Mouse (Mus musculus) limb, embryonic 15.5 days (tissue): Measurements from ENCODE around the gene Irf2bpl. TPM values are rescaled to one million over a fixed set of nuclear protein-coding genes. Genes with fewer than 3 reads are reported as not detected.

Experiments
- ATAC-seq: fragments of 200-750 bp; cut with Nextera tagmentation; 2 replicates; pipeline ENCODE4 v1.8.0; 2017; ENCODE audit warnings: low read depth, moderate TSS enrichment; ENCODE audit not compliant: insufficient number of reproducible peaks, low FRiP score, low TSS enrichment
- H3K27ac ChIP-seq: fragments of 300-500 bp; sonication (generic); 2 replicates; pipeline ENCODE4 v1.5.1; 2015; ENCODE audit warnings: moderate library complexity, mild to moderate bottlenecking, inconsistent platforms
- H3K27me3 ChIP-seq: fragments of 300-500 bp; sonication (generic); 2 replicates; pipeline ENCODE4 v1.6.1; 2015; ENCODE audit warnings: inconsistent platforms
- H3K36me3 ChIP-seq: fragments of 300-500 bp; sonication (generic); 2 replicates; pipeline ENCODE4 v1.6.1; 2015; ENCODE audit warnings: inconsistent platforms
- H3K4me1 ChIP-seq: fragments of 300-500 bp; sonication (generic); 2 replicates; pipeline ENCODE4 v1.6.1; 2015; ENCODE audit warnings: inconsistent platforms
- H3K4me2 ChIP-seq: fragments of 300-500 bp; sonication (generic); 2 replicates; pipeline ENCODE4 v1.6.1; 2015; ENCODE audit warnings: mild to moderate bottlenecking, inconsistent platforms
- H3K4me3 ChIP-seq: fragments of 300-500 bp; sonication (generic); 2 replicates; pipeline ENCODE4 v1.5.1; 2015; ENCODE audit warnings: mild to moderate bottlenecking, inconsistent platforms
- H3K9ac ChIP-seq: fragments of 300-500 bp; sonication (generic); 2 replicates; pipeline ENCODE4 v1.6.1; 2015; ENCODE audit warnings: inconsistent platforms
- H3K9me3 ChIP-seq: fragments of 300-500 bp; sonication (generic); 2 replicates; pipeline ENCODE4 v1.6.1; 2016; ENCODE audit warnings: inconsistent platforms
- WGBS: fragments of 180-500 bp; shearing (Covaris S2); methylation state at CpG from one replicate; pipeline ENCODE4 v1.1.7; 2015; 5-methylcytosine and 5-hydroxymethylcytosine counted together
- polyA plus RNA-seq: library from polyadenylated mRNA; unstranded; fragments of >200 nt; fragmentation: Nextera tagmentation; extraction: Ambion mirVana; gene quantifications from 2 replicates; pipeline ENCODE4 v1.2.1, GENCODE M21; 2015

Gene Irf2bpl
- 36.0 and 38.5 TPM in 2 replicates for polyA plus RNA-seq

GRCm38 (mm10) chr12:86884197-86885058 is at the start of gene Irf2bpl:
TSS of gene Irf2bpl (minus strand) at chr12:86884798.
- peak; percentile 87 for ATAC-seq
- H3K36me3 ChIP-seq, result 0 out of 2 replicates have a peak, but pooled peaks cover 2% of the 10 kb centered on the region
- no peaks in the 10 kb centered on the region for H3K9me3 ChIP-seq
- H3K4me1 ChIP-seq, result peaks cover 63% of the 10 kb centered on the region
- peak within 1 kb of the TSS; percentile 78 for H3K9ac ChIP-seq
- peak within 1 kb of the TSS; percentile 99 for H3K27ac ChIP-seq
- H3K4me3 ChIP-seq, result peak within 1 kb of the TSS; percentile 65
- H3K4me2 ChIP-seq, result peak within 1 kb of the TSS; percentile 77
- H3K27me3 ChIP-seq, result no peaks in the 10 kb centered on the region
- under 1% methylated on average over 61 of the region's 82 CpGs for WGBS

GRCm38 (mm10) chr12:86932575-86932952 is 48.0 kb upstream of the Irf2bpl start:
- ATAC-seq, result no peak

GRCm38 (mm10) chr12:86931919-86932574 is 47.4 kb upstream of the Irf2bpl start:
- no peak overlapping the region for H3K4me2 ChIP-seq
- WGBS, result 20% methylated on average over 7 of the region's 7 CpGs
- ATAC-seq, result no peak

More at GRCm38 (mm10) chr12:86932575-86932952, 48.0 kb upstream of the Irf2bpl start:
- H3K27me3 ChIP-seq, result no peaks in the 10 kb centered on the region
- no peak overlapping the region for H3K4me3 ChIP-seq
- no peak overlapping the region for H3K9ac ChIP-seq
- H3K36me3 ChIP-seq, result no peaks in the 10 kb centered on the region
- H3K4me1 ChIP-seq, result peaks cover 10% of the 10 kb centered on the region
- 33% methylated on average over 6 of the region's 6 CpGs for whole genome bisulfite sequencing
- no peaks in the 10 kb centered on the region for H3K9me3 ChIP-seq
- H3K4me2 ChIP-seq, result no peak overlapping the region
- H3K27ac ChIP-seq, result no peak overlapping the region

GRCm38 (mm10) chr12:86930934-86931729 is 46.5 kb upstream of the Irf2bpl start:
- no peak for ATAC-seq
- 77% methylated on average over 6 of the region's 6 CpGs for WGBS

More at GRCm38 (mm10) chr12:86931919-86932574, 47.4 kb upstream of the Irf2bpl start:
- no peaks in the 10 kb centered on the region for H3K27me3 ChIP-seq
- H3K4me3 ChIP-seq, result no peak overlapping the region
- H3K9me3 ChIP-seq, result no peaks in the 10 kb centered on the region
- H3K27ac ChIP-seq, result no peak overlapping the region
- H3K36me3 ChIP-seq, result no peaks in the 10 kb centered on the region
- H3K4me1 ChIP-seq, result peaks cover 10% of the 10 kb centered on the region
- H3K9ac ChIP-seq, result no peak overlapping the region

GRCm38 (mm10) chr12:86923837-86924236 is 39.2 kb upstream of the Irf2bpl start:
- Histone ChIP-seq H3K4me3 (no peak overlapping the region), H3K9me3 (no peaks in the 10 kb centered on the region), H3K27ac (no peak overlapping the region), H3K36me3 (no peaks in the 10 kb centered on the region), H3K27me3 (no peaks in the 10 kb centered on the region), H3K4me2 (no peak overlapping the region), H3K9ac (no peak overlapping the region), H3K4me1 (peaks cover 13% of the 10 kb centered on the region; the same call in 1 of the 2 replicates)
- ATAC-seq, result no peak
- WGBS, result 5% methylated on average over 5 of the region's 5 CpGs

More at GRCm38 (mm10) chr12:86930934-86931729, 46.5 kb upstream of the Irf2bpl start:
- Histone ChIP-seq H3K4me3 (no peak overlapping the region), H3K9me3 (no peaks in the 10 kb centered on the region), H3K4me2 (no peak overlapping the region), H3K27me3 (no peaks in the 10 kb centered on the region), H3K36me3 (no peaks in the 10 kb centered on the region), H3K4me1 (peaks cover 10% of the 10 kb centered on the region), H3K9ac (no peak overlapping the region), H3K27ac (no peak overlapping the region)

GRCm38 (mm10) chr12:86918983-86919722 is 34.6 kb upstream of the Irf2bpl start:
- Histone ChIP-seq H3K27ac (0 out of 2 replicates have a peak overlapping the region, but pooled peaks have one; percentile 29), H3K9me3 (no peaks in the 10 kb centered on the region), H3K4me2 (no peak overlapping the region), H3K9ac (no peak overlapping the region), H3K27me3 (0 out of 2 replicates have a peak, but pooled peaks cover under 1% of the 10 kb centered on the region), H3K4me3 (no peak overlapping the region), H3K36me3 (no peaks in the 10 kb centered on the region), H3K4me1 (peaks cover 27% of the 10 kb centered on the region)
- ATAC-seq, result no peak
- WGBS, result 76% methylated on average over 17 of the region's 17 CpGs

- H3K4me2 ChIP-seq, result no peak overlapping the region
These were observed 33.9 kb upstream of the Irf2bpl start for GRCm38 (mm10) chr12:86918361-86918967.

GRCm38 (mm10) chr12:86916796-86917573 is 32.4 kb upstream of the Irf2bpl start:
- H3K27me3 ChIP-seq, result 0 out of 2 replicates have a peak, but pooled peaks cover 5% of the 10 kb centered on the region
- H3K4me2 ChIP-seq, result no peak overlapping the region
- no peaks in the 10 kb centered on the region for H3K36me3 ChIP-seq
- no peak overlapping the region for H3K4me3 ChIP-seq
- no peak overlapping the region for H3K9ac ChIP-seq
- no peak overlapping the region for H3K27ac ChIP-seq
- 80% methylated on average over 7 of the region's 7 CpGs for WGBS
- H3K4me1 ChIP-seq, result peaks cover 33% of the 10 kb centered on the region
- no peaks in the 10 kb centered on the region for H3K9me3 ChIP-seq
- ATAC-seq, result no peak

More at GRCm38 (mm10) chr12:86918361-86918967, 33.9 kb upstream of the Irf2bpl start:
- no peak overlapping the region for H3K27ac ChIP-seq
- H3K9me3 ChIP-seq, result no peaks in the 10 kb centered on the region
- 28% methylated on average over 11 of the region's 11 CpGs for WGBS
- no peak for ATAC-seq
- no peaks in the 10 kb centered on the region for H3K36me3 ChIP-seq
- H3K4me1 ChIP-seq, result peaks cover 26% of the 10 kb centered on the region
- H3K27me3 ChIP-seq, result 0 out of 2 replicates have a peak, but pooled peaks cover 5% of the 10 kb centered on the region
- H3K4me3 ChIP-seq, result no peak overlapping the region
- no peak overlapping the region for H3K9ac ChIP-seq

- Histone ChIP-seq H3K27me3 (0 out of 2 replicates have a peak, but pooled peaks cover 5% of the 10 kb centered on the region), H3K9me3 (no peaks in the 10 kb centered on the region), H3K9ac (no peak overlapping the region), H3K4me1 (peaks cover 42% of the 10 kb centered on the region), H3K4me3 (no peak overlapping the region), H3K4me2 (no peak overlapping the region), H3K27ac (no peak overlapping the region), H3K36me3 (no peaks in the 10 kb centered on the region)
- 78% methylated on average over 7 of the region's 7 CpGs for WGBS
- ATAC-seq, result no peak
These were observed 31.0 kb upstream of the Irf2bpl start for GRCm38 (mm10) chr12:86915617-86916016.

- ATAC-seq, result no peak
- H3K9ac ChIP-seq, result no peak overlapping the region
- H3K27ac ChIP-seq, result 0 out of 2 replicates have a peak overlapping the region, but pooled peaks have one; percentile 33
- peaks cover 42% of the 10 kb centered on the region for H3K4me1 ChIP-seq
- no peaks in the 10 kb centered on the region for H3K36me3 ChIP-seq
- 48% methylated on average over 6 of the region's 6 CpGs for WGBS
- H3K4me2 ChIP-seq, result no peak overlapping the region
- no peaks in the 10 kb centered on the region for H3K9me3 ChIP-seq
- H3K27me3 ChIP-seq, result 0 out of 2 replicates have a peak, but pooled peaks cover 5% of the 10 kb centered on the region
- no peak overlapping the region for H3K4me3 ChIP-seq
These were observed 30.2 kb upstream of the Irf2bpl start for GRCm38 (mm10) chr12:86914756-86915155.
